Mouse (Mus musculus) MEL-GATA-1-ER (cell line): Measurements from ENCODE around the gene Trim10.
A peak's percentile ranks its signal among the peaks of the same experiment; 100 is the strongest.
"Not testable (repeated sequence)": the region's sequence is repeated elsewhere in the genome, so short reads cannot be mapped to it uniquely, and the experiment has no call there.

ENCODE experiments used
- DNase-seq: peaks from one replicate; pipeline ENCODE4 v3.0.0-alpha.2; 2012; ENCODE audit warnings: low read depth; ENCODE audit errors: extremely low read depth

Trim10 gene

DNA sequence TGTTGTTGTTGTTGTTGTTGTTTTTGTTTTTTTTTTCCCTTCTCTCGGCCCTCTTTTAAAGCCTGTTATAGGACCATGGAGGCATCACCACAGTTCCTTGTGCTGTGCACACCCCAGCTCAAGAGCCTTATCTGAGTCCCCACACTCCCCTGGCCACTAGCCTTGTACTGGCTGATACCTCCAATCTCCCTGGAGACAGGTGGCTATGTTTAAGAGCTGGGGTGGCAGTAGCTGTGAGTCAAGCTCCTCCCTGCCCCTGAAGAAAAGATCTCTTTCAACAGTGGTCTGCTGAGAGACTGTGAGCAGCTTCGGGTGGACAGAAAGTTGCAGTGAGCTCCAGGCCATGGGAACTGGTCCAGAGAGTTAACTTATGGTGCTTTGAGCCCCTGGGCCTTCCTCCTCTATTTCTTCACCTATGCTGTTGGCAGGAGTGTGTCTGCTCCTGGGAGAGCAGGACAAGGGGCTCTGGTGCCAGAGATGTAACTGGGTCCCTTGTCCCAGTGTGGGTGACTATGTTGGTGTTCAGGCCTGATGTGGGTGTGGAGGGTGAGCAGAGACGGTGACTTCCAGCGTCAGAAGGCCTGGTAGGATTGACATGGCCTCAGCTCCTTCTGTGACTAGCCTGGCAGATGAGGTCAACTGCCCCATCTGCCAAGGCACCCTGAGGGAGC, at the start of gene Trim10:
Gene Trim10 (plus strand): TSS at position 291 of the 671 bp plus-strand sequence.
- peak; percentile 97 for DNase-seq

DNA sequence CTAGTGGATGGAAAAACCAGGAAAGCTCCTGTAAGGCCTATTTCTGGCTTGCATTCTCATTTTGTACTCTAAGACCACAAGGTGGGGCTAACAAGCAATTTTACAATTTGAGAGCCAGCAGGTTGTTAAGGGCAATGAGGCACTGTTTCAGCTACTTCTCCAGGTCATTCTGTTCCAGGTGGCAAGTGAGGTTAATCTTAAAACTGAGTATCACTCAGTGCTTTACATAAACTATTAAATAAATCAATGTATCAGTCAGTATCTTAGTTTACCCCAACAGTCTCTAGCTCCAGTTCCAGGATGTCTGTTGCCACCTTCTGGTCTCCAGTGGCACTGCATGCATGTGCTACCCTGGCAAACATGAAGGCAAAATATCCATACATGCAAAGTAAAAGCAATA, 45.4 kb upstream of the Trim10 start:
- DNase-seq: no peak

DNA sequence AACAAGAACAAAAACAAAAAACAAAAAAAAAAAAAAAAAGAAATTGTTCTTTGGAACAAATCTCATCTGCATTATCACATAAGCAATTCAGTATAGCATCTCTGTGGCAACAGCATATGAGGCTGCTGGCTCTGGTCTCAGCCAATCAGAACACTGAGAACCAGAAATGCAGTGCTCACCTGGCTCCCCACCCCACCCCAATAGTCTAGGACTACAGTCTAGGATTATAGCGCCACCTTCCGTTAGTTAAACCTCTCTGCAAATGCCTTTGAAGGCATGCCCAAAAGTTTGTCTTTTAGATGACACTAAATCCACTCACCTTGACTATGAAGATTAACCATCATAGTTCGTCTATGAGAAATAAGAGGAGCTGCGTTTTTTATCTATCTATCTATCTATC, 43.8 kb upstream of the Trim10 start:
- DNase-seq: no peak

DNA sequence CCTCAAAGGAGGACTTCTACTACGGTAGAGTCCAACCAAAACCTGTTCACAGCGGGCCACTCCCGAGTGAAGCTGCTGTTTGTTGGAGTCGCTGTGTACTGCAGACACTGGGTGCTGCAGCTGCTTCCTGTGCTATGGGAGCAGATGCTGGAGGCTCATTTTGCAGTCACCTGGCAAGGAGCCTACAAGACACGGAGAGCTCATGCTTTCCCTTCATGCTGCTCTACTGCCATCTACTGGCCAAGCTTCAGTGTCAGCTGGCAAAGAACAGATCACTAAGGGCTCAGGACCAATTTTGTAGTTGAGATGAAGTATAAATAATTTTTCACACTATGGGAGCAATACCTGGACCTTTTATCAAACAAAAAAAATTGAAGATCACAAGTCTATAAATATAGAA, 43.4 kb upstream of the Trim10 start:
- DNase-seq: not testable (repeated sequence)

DNA sequence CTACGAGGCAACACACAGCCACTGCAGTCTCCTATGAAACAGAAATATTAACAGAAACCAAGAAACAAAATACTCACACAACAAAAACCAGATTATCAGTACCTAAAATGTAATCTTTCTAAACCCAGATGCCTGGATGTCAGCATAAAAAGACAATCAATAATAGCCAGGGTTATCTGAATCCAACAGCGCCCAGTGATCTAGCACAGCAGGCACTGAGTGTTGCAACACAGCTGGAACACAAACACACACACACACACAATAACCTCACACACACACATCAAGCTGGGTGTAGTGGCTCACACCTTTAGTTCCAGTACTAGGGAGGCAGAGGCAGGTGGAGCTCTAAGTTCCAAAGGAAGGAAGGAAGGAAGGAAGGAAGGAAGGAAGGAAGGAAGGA, 40.9 kb upstream of the Trim10 start:
- DNase-seq: no peak

DNA sequence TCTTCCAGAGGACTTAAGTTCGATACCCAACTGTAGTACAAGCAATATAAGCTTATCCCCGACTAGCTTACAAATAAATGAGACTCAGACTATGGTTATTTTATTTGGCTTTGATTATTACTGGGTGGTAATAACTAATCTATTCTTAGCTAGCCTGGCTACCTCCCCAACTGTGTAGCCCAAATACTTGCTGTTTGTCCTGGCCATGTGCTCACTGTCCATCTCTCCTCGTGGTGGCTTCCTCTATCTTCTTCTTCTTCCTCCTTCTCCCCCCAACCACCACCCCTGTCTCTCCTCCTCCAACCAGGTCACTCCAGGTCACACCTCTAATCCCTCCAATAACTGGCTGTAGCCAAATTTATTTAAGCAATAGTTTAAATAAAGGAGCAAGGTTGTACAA, 38.9 kb upstream of the Trim10 start:
- DNase-seq: no peak

DNA sequence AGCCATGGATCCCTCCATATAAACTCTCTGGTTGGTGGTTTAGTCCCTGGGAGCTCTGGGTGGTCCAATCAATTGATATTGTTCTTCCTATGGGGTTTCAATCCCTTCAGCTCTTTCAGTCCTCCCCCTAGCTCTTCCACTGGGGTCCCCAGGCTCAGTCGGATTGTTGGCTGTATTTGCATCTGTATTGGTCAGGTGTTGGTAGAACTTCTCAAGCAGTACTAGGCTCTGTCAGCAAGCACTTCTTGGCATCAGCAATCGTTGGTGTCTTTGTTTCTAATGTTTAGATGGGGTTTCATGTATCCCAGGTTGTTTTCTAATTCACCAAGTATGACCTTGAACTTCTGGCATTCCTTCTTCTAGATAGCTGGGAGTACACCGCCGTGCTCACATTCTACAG, 36.7 kb upstream of the Trim10 start:
- DNase-seq: no peak

DNA sequence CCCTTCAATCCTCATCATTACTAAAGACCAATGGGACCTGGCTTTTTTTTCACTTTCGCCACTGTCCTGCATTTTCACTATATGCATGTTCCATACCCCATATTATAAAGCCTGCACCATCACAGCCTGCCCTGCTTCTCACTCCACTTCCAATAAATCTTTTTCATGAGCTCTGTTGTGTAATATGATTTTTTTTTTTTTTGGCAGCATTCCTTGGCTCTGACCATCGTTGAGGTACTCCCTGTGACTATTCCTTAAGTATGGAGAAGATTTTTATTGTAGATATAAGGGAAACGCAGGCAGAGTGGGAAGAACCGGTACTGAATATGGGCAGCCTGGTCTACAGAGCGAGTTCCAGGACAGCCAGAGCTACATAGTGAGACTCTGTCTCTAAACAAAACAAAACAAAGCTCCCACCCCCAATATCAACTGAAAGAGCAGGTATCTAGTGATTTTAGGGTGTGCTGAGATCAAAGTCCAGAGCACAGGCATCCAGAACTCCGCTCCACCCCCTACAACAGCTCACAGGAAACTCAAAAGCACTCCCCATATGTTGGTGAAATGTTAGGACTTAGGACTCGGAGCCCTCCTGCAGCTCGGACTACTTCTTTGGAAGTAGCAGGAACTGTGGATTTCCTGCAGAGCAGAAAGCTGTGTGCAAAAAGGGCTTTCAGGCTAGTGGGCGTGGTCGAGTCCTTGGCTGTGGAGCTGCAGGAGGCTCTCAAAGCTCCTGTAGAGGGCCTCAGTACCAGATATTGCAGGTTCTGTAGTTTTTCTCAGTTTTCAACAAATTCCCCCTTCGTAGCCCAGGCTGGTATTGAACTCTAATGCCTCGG, 33.6 kb upstream of the Trim10 start:
- no peak for DNase-seq

DNA sequence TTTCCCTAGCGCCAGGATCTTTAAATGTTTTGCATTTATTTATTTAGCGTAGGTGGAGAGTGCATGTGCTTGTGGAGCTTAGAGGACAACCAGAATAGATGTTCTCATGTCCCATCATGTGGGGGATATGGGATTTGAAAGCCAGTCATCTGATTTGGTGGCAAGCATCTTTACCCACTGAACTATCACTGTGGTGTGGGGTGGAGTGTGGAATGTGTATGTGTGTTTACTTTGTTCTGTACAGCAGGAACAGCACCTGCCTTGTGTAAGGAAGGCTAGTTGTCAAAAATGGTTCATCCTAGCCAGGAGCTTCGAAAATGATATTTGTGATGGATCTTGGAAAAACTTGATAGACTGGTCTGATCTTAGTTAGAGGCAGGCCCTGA, 33.0 kb upstream of the Trim10 start:
- no peak for DNase-seq

DNA sequence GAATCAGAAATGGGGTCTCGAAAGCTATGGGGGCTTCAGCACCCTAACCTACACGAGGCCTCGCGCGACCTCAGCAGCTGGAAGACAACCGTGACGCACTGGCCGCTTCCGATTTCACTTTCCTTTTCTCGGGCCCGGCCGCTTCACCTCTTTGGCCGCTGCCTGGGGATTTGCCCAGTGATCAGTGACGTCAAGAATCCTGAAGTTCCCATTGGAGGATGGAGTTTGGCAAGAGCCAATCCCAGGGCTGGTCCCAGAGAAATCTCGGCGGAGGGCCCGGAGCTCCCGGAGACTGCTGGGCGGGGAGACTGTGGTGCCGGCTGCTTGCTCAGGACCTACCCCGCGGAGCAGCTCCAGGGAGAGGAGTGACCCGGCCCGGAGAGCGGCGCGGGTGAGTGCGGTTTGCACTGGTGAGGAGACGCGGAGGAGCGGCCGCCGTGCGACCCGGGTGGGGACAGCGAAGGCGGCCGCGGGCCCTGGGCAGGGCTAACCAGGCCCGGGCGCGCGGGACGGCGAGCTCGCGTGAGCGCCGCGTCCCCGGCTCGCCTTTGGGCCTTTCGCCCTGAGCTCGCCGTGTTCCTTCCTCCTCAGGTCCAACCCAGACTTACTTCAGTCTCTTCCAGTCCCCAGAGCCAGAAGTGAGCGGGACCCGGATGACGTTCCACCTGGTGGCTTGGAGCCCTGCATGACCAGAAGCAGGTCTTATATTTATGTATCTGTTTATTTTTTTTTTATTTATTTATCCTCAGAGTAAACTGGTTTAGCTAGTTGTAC, 32.3 kb upstream of the Trim10 start, which contains the start of gene Trim26:
Gene Trim26 (plus strand): TSS at position 261 of the 774 bp plus-strand sequence.
- DNase-seq: peak; percentile 89

DNA sequence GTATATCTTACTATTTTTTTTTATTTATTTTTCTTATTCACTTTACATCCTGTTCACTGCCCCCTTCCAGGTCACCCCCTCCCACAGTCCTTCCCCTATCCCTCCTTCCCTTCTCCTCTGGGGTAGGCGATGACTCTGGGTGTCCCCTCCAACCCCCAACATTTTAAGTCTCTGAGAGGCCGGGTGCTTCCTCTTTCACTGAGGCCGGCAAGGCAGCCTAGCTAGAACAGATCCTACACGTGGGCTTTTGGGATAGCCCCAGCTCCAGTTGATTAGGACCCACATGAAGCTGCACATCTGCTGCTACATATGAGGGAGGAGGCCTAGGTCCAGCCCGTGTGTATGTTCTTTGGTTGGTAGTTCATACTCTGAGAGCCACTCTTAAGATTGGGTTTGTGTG, 30.4 kb upstream of the Trim10 start:
- DNase-seq: no peak

DNA sequence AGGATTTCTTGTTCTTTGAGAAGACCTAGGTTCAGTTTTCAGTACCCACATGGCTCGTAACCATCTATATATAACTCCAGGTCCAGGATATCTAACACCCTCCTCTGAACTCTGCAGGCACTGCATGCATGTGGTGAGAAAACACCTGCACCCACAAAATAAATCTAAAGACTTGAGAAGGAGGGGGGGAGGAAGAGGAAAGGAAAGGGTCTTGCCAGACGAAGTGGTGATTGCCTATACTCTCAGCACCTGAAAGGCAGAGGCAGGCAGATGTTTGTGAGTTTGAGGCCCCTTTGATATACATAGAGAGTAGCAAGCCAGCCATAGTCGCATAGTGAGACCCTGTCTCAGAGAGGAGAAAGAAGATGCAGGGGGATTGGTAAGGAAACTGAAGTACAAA, 29.4 kb upstream of the Trim10 start:
- DNase-seq: no peak

DNA sequence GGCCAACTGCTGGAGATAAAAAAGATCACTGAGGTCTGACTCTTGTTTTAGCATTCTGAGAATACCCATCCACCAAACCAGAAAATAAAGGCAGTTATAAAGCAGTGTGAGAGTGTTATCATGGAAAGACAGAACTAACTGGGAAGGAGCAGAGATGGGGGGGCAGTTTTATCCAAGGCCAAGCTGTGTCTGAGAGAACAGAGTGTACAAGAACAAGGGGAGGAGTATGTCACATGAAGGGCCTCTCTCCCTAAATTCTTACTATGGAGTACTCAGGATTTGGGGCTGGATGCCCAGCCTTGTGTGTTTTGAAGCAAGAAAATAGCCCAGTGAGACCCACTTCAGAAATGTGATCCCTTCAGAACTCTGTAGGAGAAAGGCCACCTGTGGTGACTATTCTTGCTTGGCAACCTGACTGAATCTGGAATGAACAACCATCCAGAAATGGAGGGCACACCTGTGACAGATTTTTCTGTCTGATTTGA, 28.4 kb upstream of the Trim10 start:
- no peak for DNase-seq

DNA sequence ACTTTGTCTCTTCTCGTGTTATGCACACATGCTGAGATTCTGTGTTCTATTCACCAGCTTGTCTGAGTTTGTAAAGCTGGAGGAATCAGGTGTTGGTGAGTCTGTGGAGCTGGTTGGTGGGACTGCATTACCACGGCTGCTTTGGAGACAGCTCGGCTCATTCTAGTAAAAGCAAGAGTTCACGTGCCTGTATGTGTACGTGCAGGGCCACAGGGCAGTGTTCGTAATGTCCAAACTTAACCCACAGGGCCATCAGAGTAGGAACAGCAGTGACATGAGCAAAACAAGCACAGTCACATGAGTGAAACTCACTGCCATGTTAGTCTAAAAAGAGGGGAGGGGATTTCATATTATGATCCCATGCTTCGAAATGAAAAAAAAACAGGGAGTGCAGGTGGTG, 25.7 kb upstream of the Trim10 start:
- DNase-seq: no peak

DNA sequence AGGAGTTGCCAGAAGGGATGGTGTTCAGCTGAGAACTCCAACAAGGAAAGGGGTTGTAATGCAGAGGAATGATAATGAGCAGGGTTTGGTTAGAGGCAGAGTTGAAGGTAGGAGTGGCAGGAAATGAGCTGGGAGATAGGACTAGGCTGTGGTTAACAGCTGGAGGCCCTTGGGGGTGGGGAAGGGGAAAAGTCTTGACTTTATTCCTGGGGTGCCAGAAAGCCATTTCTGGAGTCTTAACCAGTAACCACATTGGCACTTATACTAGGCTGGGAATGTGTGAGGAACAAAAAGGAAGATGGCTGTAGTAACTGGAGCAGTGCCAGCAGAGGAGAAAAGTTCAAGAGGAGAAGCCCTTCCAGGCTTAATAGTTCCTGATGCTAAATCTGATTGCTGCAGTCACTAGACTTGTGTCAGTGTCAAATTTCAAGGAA, 25.1 kb upstream of the Trim10 start:
- DNase-seq: no peak

DNA sequence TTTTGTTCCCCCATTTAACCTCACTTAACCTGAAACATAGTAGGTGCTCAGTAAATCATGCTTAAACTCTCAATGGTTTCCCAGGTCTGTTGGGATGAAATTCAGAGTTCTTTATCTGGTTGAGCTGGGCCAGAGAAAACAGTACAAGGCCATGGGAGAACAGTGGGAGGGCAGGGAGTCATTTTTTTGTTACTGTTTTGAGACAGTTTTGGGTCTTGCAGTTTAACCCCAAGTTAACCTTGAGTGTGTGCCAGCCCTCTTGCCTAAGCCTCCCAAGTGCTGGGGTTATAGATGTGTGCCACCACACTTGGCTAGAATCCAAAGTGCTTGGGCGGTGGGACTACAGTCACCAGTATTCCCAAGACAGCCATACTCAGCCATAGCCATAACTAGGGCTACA, 24.6 kb upstream of the Trim10 start:
- no peak for DNase-seq

DNA sequence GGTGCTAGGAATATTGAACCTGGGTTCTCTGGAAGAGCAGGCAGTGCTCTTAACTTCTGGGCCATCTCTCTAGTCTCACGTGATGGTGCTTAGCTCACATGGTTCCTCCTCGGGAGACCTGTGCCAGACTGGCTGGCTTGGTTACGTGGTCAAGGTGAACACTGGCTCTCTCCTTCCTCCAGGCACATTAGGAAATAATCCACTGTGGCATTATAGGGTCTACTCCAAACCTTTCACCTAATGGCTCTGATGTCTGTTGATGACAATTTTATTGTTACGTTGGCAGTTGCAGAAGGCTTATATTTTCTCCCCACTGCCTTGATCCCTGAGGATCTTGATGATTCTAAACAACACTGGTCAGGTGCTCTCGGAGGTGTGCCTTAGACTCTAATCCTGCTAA, 20.5 kb upstream of the Trim10 start:
- DNase-seq: no peak

DNA sequence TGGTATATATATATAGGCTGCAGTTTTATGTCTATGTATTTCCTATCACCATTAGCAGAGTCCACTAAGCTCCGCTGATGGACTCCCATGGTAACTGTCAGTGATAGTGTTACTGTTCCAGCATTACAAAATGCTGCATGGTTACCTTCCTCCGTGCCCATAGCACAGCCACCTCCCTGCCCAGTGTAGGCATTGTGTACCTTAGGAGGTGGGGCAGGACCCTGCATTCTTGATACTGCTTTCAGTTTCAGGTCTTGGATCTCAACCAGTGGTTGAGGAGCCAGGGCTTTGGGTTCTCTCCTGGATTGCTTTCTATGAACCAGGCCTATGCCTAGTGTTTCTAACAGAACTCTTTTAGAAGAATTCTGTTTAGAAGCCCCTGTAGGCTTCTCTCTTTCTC, 19.4 kb upstream of the Trim10 start:
- no peak for DNase-seq

DNA sequence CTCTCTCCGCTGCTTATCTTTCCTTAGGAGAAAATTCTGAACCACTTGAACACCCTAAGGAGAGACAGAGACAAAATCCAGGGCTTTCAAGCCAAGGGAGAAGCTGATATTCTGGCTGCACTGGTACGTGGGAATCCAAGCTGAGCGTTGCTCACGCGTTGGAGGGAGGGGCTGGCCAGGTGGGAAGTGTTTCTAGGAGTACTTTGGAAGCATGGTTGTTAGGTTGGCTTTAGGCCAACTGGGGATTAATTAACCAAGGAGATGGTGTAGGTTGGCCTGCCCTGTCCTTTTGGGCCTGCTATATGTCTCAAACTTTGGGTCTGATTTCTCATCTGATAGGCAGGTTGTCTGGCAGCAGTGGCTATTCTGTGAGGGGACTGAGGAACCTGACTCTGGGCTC, 18.2 kb upstream of the Trim10 start:
- no peak for DNase-seq

DNA sequence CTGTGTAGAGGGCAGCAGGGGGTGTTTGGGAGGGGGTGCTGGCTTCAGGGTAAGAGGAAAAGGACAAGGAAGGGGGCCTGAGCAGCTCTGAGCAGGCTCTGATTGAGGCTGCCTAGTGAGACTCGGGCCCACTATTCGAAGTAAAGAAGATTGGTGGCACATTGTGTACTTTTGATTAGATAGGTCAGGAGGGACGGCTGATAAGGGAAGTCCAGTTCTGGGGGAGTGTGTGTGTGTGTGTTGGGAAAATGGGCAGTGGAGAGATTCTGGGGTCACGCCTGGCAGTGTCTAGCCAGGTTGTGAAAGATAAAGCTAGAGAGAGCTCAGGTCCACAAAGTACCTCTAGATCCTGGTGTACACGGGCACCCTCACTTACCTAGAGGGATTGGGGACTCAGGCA, 17.7 kb upstream of the Trim10 start:
- DNase-seq: no peak

DNA sequence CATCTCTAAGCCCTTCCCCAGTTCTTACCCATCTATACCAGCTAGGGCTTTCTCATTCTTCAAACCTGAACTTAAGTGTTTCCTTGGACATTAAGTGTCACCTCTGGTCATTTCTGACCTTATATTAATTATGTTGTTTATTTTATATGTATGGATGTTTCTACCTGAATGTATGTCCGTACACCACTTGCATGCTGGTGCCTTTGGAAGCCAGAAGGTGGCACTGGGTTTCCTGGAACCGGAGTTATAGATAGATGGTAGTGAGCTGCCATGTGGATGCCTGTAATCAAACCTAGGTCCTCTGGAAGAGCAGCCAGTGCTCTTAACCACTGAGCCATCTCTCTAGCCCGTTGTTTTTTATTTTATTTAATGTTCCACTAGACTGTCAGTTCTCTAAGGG, 13.9 kb upstream of the Trim10 start:
- DNase-seq: no peak

DNA sequence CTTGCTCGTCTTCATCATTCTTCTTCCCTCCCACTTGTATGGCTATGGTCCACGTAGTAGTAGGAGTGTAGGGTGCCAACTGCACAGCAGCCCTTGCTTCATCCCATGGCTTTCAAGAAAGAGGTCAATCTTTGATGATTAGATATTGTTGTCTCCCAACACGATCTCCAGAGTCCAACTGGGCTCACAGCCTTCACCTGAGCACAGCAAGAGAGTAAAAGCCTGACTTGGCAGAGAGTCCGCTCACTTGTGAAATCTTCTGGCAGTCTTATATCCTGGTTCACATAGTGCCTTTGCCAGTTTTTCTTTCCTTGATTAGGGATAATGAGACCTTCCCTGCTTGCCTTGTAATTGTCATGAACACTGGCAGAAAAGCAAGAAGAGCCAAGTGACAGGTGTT, 13.1 kb upstream of the Trim10 start:
- DNase-seq: no peak
